Mouse (Mus musculus): ENCODE results near the gene Dcdc2a. TPM values are rescaled to one million over a fixed set of nuclear protein-coding genes. Genes with fewer than 3 reads are reported as not detected.

Gene Dcdc2a
- polyA plus RNA-seq, 1 experiment from 2014 or later = 0.31 TPM

DNA sequence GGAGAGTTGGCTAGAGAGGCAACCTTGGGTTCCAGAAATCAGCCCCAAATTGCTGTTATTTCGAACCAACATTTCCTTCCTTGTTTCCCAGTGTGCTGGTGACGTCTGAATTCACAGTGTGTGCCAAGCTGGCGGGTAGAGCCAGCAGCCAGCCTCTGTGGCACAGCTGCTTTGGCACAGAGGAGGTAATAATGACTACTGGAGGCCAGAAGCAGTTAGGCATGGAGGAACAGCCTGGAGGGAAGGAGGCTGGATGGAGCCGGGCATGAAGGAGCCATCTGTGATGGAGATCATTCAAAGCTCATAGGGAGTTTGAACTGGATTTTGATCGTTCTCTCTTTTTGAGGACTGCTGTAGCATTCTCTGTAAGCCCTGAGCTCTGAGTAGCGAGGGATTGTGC is 201.8 kb downstream of the Dcdc2a start:
- no peaks in the 10 kb centered on the region for H3K9me3 ChIP-seq
- no peaks in the 10 kb centered on the region; the same call in 1 of the 2 replicates for H3K4me1 ChIP-seq
- no peak for ATAC-seq (ENCODE audit: insufficient number of reproducible peaks, low FRiP score, low TSS enrichment, low read depth)
- H3K4me2 ChIP-seq = no peak overlapping the region
- H3K4me3 ChIP-seq = no peak overlapping the region
- H3K9ac ChIP-seq = no peak overlapping the region
- H3K36me3 ChIP-seq = no peaks in the 10 kb centered on the region
- WGBS = 75% methylated on average over 6 of the region's 6 CpGs
- H3K27ac ChIP-seq = no peak overlapping the region
- no peaks in the 10 kb centered on the region for H3K27me3 ChIP-seq

Other genes with a start within 250 kb of the Dcdc2a start
- 66.3 and 75.3 TPM in 2 replicates for gene Acot13, start 224.5 kb upstream of the Dcdc2a start, polyA plus RNA-seq (2015; fragmentation: Nextera tagmentation; extraction: Ambion mirVana)
- 44.3 and 46.2 TPM in 2 replicates for gene Tdp2, start 224.3 kb upstream of the Dcdc2a start, polyA plus RNA-seq (2015; fragmentation: Nextera tagmentation; extraction: Ambion mirVana)
- 0.04 and 0.06 TPM in 2 replicates for gene D130043K22Rik, start 210.9 kb upstream of the Dcdc2a start, polyA plus RNA-seq (2015; fragmentation: Nextera tagmentation; extraction: Ambion mirVana)
- gene Aldh5a1, start 118.3 kb upstream of the Dcdc2a start, polyA plus RNA-seq (2015; fragmentation: Nextera tagmentation; extraction: Ambion mirVana) = 4.0 and 4.8 TPM in 2 replicates
- 4.6 and 5.6 TPM in 2 replicates for gene Gpld1, start 112.9 kb upstream of the Dcdc2a start, polyA plus RNA-seq (2015; fragmentation: Nextera tagmentation; extraction: Ambion mirVana)
- 12.9 and 15.2 TPM in 2 replicates for gene Mrs2, start 35.6 kb upstream of the Dcdc2a start, polyA plus RNA-seq (2015; fragmentation: Nextera tagmentation; extraction: Ambion mirVana)
- 0.42 and 0.43 TPM in 2 replicates for gene Nrsn1, start 214.5 kb downstream of the Dcdc2a start, polyA plus RNA-seq (2015; fragmentation: Nextera tagmentation; extraction: Ambion mirVana)

Data from limb, embryonic 15.5 days (tissue).